ENCODE assay signal across 8 mouse cellular contexts in the genomic region with DNA sequence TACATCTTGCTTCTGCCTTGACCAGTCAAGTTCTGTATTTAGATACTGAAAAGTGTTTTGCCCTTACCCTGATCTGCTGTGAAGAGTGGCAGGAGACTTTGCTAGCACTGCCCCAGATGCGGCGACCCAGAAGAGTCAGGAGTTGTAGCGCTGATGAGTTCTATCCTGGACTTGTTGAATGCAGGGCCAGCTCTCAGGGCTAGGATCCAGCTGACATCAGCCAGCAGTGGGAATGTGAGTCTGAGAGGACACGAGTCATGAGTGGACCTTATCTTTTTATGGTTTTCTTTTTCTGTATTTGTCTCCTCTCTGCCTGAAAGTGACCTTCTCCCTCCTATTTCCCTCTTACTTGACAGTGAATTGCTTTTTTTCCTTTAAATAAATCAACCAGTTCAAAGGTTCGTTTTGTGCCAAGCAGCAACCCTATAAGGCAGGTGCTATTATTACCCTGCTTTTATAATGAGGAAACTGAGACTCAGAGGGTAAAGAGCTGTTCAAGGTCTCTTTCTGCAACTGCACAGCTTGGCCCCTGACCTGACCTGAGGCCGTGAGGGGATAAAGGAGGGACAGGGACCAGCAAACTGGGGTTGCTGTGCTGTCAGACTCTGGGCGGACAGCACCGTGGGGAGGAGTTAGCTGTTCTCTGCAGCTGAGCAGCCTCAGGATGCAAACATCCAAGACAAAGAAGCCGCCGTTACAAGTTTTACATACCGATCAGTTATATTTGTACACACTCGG. TPM values are rescaled to one million over a fixed set of nuclear protein-coding genes. Genes with fewer than 3 reads are reported as not detected.
DNase-seq lines count a peak whose midpoint lies in the region; ATAC-seq and TF ChIP-seq lines count a peak whose summit lies in the region.

No protein-coding gene starts in this region.

- no peaks in the 10 kb centered on the region for H3K36me3 ChIP-seq in liver, embryonic 15.5 days (replicated peaks)
- H3K36me3 ChIP-seq in liver, embryonic 12.5 days, result no peaks in the 10 kb centered on the region
- no peaks in the 10 kb centered on the region for H3K36me3 ChIP-seq in heart, embryonic 10.5 days
- no peaks in the 10 kb centered on the region for H3K36me3 ChIP-seq in midbrain, embryonic 15.5 days (replicated peaks)

- H3K4me2 ChIP-seq in liver, embryonic 15.5 days, result no peak overlapping the region
- no peak overlapping the region for H3K4me2 ChIP-seq in liver, embryonic 12.5 days
- H3K4me2 ChIP-seq in midbrain, embryonic 15.5 days, result no peak overlapping the region

- peaks cover 5% of the 10 kb centered on the region; the same call in 1 of the 2 replicates for H3K4me1 ChIP-seq in liver, embryonic 15.5 days (replicated peaks)
- 0 out of 2 replicates have a peak, but pooled peaks cover 5% of the 10 kb centered on the region for H3K4me1 ChIP-seq in liver, embryonic 12.5 days
- peaks cover 25% of the 10 kb centered on the region for H3K4me1 ChIP-seq in heart, embryonic 10.5 days
- peaks cover 15% of the 10 kb centered on the region for H3K4me1 ChIP-seq in midbrain, embryonic 15.5 days

- no peak for TF ChIP-seq CTCF in left cerebral cortex, adult 2 months (IDR thresholded peaks at IDR 0.05)

- peak; percentile 53 for DNase-seq in adrenal gland, postnatal 14 days
- DNase-seq in heart, embryonic 10.5 days (ENCODE audit: low spot score), result peak; percentile 68
- DNase-seq in left cerebral cortex, adult 2 months (ENCODE audit: extremely low spot score in 1 of 2, low spot score in 2 of 2), result no peak
- DNase-seq in right cerebral cortex, postnatal 36 days (ENCODE audit: low spot score in 2 of 2), result no peak
- DNase-seq in urinary bladder, postnatal 25 days (ENCODE audit: low spot score), result no peak

- WGBS in liver, embryonic 15.5 days (ENCODE audit: insufficient replicate concordance), result 64% methylated on average over 12 of the region's 12 CpGs
- WGBS in liver, embryonic 12.5 days (ENCODE audit: insufficient replicate concordance), result 63% methylated on average over 12 of the region's 12 CpGs
- 46% methylated on average over 12 of the region's 12 CpGs for WGBS in heart, embryonic 10.5 days
- WGBS in midbrain, embryonic 15.5 days, result 38% methylated on average over 12 of the region's 12 CpGs

- no peaks in the 10 kb centered on the region for H3K9me3 ChIP-seq in liver, embryonic 15.5 days (replicated peaks)
- H3K9me3 ChIP-seq in liver, embryonic 12.5 days (replicated peaks), result no peaks in the 10 kb centered on the region
- no peaks in the 10 kb centered on the region for H3K9me3 ChIP-seq in heart, embryonic 10.5 days
- H3K9me3 ChIP-seq in midbrain, embryonic 15.5 days, result no peaks in the 10 kb centered on the region

- intact Hi-C loops in left cerebral cortex, adult 2 months (cut with DNase I), result no loop called here

- ATAC-seq in liver, embryonic 15.5 days (ENCODE audit: insufficient read depth), result no peak
- no peak for ATAC-seq in liver, embryonic 12.5 days
- ATAC-seq in midbrain, embryonic 15.5 days (replicated peaks), result no peak

- no peak overlapping the region for H3K9ac ChIP-seq in liver, embryonic 15.5 days
- H3K9ac ChIP-seq in liver, embryonic 12.5 days, result no peak overlapping the region
- H3K9ac ChIP-seq in midbrain, embryonic 15.5 days, result no peak overlapping the region

- no peak overlapping the region for H3K4me3 ChIP-seq in liver, embryonic 15.5 days (replicated peaks)
- no peak overlapping the region for H3K4me3 ChIP-seq in liver, embryonic 12.5 days
- H3K4me3 ChIP-seq in heart, embryonic 10.5 days, result no peak overlapping the region
- H3K4me3 ChIP-seq in midbrain, embryonic 15.5 days, result no peak overlapping the region
- H3K4me3 ChIP-seq in left cerebral cortex, adult 2 months, result no peak overlapping the region

- H3K27ac ChIP-seq in liver, embryonic 15.5 days (replicated peaks), result 0 out of 2 replicates have a peak overlapping the region, but pooled peaks have one; percentile 33
- H3K27ac ChIP-seq in liver, embryonic 12.5 days, result no peak overlapping the region
- peak overlapping the region; percentile 36; the same call in 1 of the 2 replicates for H3K27ac ChIP-seq in heart, embryonic 10.5 days
- 0 out of 2 replicates have a peak overlapping the region, but pooled peaks have one; percentile 11 for H3K27ac ChIP-seq in midbrain, embryonic 15.5 days
- H3K27ac ChIP-seq in left cerebral cortex, adult 2 months, result no peak overlapping the region; the same call in 1 of the 2 replicates

- H3K27me3 ChIP-seq in liver, embryonic 15.5 days, result no peaks in the 10 kb centered on the region
- no peaks in the 10 kb centered on the region for H3K27me3 ChIP-seq in liver, embryonic 12.5 days (replicated peaks)
- H3K27me3 ChIP-seq in heart, embryonic 10.5 days (ENCODE audit: insufficient read depth, poor library complexity, severe bottlenecking), result no peaks in the 10 kb centered on the region
- H3K27me3 ChIP-seq in midbrain, embryonic 15.5 days (replicated peaks), result no peaks in the 10 kb centered on the region

RNA-seq across cellular contexts. Expression of gene Prkar2a, which starts 14.4 kb away (rescaled TPM):
- 9.5 and 10.3 TPM in 2 replicates for polyA plus RNA-seq in liver, embryonic 15.5 days (2015; fragmentation: Nextera tagmentation; extraction: Ambion mirVana)
- polyA plus RNA-seq in liver, embryonic 12.5 days (2016; fragmentation: Nextera tagmentation; extraction: Ambion mirVana), result 15.5 and 17.5 TPM in 2 replicates
- total RNA-seq in adrenal gland, postnatal 14 days (2021), result 36.3 and 37.4 TPM in 2 replicates
- polyA plus RNA-seq in heart, embryonic 10.5 days (2016; fragmentation: Nextera tagmentation; extraction: Ambion mirVana), result 26.5 and 29.1 TPM in 2 replicates
- 67.7 and 68.4 TPM in 2 replicates for polyA plus RNA-seq in midbrain, embryonic 15.5 days (2015; fragmentation: Nextera tagmentation; extraction: Ambion mirVana)
- total RNA-seq in left cerebral cortex, adult 2 months (2021), result 10 to 100 TPM; 47.0 to 48.3 TPM

RNA-seq across cellular contexts. Expression of gene Slc25a20, which starts 41.7 kb away (rescaled TPM):
- polyA plus RNA-seq in liver, embryonic 15.5 days (2015; fragmentation: Nextera tagmentation; extraction: Ambion mirVana), result 25.4 and 26.8 TPM in 2 replicates
- 25.2 and 26.7 TPM in 2 replicates for polyA plus RNA-seq in liver, embryonic 12.5 days (2016; fragmentation: Nextera tagmentation; extraction: Ambion mirVana)
- 334 and 350 TPM in 2 replicates for total RNA-seq in adrenal gland, postnatal 14 days (2021)
- 53.0 and 53.7 TPM in 2 replicates for polyA plus RNA-seq in heart, embryonic 10.5 days (2016; fragmentation: Nextera tagmentation; extraction: Ambion mirVana)
- polyA plus RNA-seq in midbrain, embryonic 15.5 days (2015; fragmentation: Nextera tagmentation; extraction: Ambion mirVana), result 43.2 and 45.1 TPM in 2 replicates
- 10 to 100 TPM; 11.5 to 12.3 TPM for total RNA-seq in left cerebral cortex, adult 2 months (2021)

RNA-seq across cellular contexts. Expression of gene Arih2, which starts 54.4 kb away (rescaled TPM):
- 29.7 and 32.3 TPM in 2 replicates for polyA plus RNA-seq in liver, embryonic 15.5 days (2015; fragmentation: Nextera tagmentation; extraction: Ambion mirVana)
- polyA plus RNA-seq in liver, embryonic 12.5 days (2016; fragmentation: Nextera tagmentation; extraction: Ambion mirVana), result 40.4 and 41.3 TPM in 2 replicates
- 59.7 and 61.3 TPM in 2 replicates for total RNA-seq in adrenal gland, postnatal 14 days (2021)
- polyA plus RNA-seq in heart, embryonic 10.5 days (2016; fragmentation: Nextera tagmentation; extraction: Ambion mirVana), result 50.3 and 52.0 TPM in 2 replicates
- polyA plus RNA-seq in midbrain, embryonic 15.5 days (2015; fragmentation: Nextera tagmentation; extraction: Ambion mirVana), result 51.7 and 53.3 TPM in 2 replicates
- 10 to 100 TPM; 51.7 to 53.8 TPM for total RNA-seq in left cerebral cortex, adult 2 months (2021)

Comparison
In these comparisons a context has a peak if more than half of its experiments do, and no peak if none do; other contexts are left out.
1. H3K27ac ChIP-seq: peak in liver, embryonic 15.5 days (single experiment), heart, embryonic 10.5 days (single experiment) and midbrain, embryonic 15.5 days (single experiment); none in liver, embryonic 12.5 days (single experiment) and left cerebral cortex, adult 2 months (single experiment).
2. DNase-seq: peak in adrenal gland, postnatal 14 days (single experiment) and heart, embryonic 10.5 days (single experiment); none in left cerebral cortex, adult 2 months (0 of 2), right cerebral cortex, postnatal 36 days (0 of 2) and urinary bladder, postnatal 25 days (single experiment).